Mouse (Mus musculus): Measurements from ENCODE around the gene Ctu2.

Ctu2 gene

DNA sequence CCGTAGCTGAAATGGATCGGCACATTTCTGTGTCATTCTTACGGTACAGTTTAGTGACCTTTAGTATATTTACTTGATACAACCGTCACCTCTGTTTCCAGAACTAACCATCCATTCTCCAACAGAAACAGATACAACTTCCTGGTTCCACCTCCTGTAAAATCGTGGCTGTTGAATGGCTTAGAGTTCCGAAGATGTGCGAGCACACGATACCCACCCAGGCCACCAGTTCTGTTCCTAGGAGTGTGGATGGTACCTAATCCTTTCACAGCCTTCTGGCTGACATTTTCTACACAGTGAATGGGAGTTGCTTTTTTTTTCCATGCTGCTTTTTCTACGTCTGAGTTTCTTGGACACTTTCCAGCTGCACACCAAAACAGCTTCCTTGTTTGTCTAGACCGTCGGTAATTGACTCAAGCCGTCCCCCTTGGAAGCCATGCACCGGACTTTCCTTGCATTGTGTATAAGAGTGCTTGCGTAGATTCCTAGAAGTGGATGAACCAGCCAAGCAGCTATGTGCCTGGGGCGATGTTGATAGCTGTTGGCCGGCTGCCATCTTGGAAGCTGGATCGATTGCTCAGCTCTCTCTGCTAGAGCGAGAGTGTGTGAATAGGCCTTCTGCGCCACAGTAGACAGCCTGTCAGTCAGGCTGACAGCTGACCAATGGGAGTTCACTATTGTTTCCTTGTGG, 31.7 kb upstream of the Ctu2 start:
- peak in 1 of 2 experiments; percentile 26 for DNase-seq (ENCODE audit: low read depth in 2 of 2, low spot score in 2 of 2)

DNA sequence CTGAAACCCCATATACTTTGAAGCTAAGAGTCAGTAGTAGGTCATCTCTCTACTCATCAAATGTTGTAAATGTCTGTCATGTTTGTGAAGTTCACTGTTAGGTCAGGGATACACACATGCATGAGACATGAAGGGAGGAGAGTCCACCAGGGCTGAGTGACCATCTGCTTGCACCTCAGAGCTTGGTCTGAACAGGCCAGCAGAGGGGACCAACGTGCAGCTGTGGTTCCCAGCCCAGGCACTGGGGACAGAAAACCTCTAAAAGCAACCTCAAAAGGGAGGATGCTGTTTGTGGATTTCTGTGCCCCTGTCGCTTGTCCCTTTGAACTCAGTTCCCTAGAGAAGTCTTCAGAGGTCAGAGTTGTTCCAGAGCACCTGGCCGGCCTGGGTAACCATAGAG, 30.7 kb upstream of the Ctu2 start:
- no peak for DNase-seq (ENCODE audit: low read depth in 2 of 2, low spot score in 2 of 2)

- no peak for DNase-seq (ENCODE audit: low read depth in 2 of 2, low spot score in 2 of 2)
Measured at GRCm38 (mm10) chr8:122451161-122451703, 24.7 kb upstream of the Ctu2 start.

- no peak for DNase-seq (ENCODE audit: low read depth in 2 of 2, low spot score in 2 of 2)
Measured at GRCm38 (mm10) chr8:122452154-122452553, 23.8 kb upstream of the Ctu2 start.

- DNase-seq (ENCODE audit: low read depth in 2 of 2, low spot score in 2 of 2), result no peak
Measured at GRCm38 (mm10) chr8:122454409-122454808, 21.5 kb upstream of the Ctu2 start.

- no peak for DNase-seq (ENCODE audit: low read depth in 2 of 2, low spot score in 2 of 2)
Measured at GRCm38 (mm10) chr8:122457171-122457570, 18.8 kb upstream of the Ctu2 start.

DNA sequence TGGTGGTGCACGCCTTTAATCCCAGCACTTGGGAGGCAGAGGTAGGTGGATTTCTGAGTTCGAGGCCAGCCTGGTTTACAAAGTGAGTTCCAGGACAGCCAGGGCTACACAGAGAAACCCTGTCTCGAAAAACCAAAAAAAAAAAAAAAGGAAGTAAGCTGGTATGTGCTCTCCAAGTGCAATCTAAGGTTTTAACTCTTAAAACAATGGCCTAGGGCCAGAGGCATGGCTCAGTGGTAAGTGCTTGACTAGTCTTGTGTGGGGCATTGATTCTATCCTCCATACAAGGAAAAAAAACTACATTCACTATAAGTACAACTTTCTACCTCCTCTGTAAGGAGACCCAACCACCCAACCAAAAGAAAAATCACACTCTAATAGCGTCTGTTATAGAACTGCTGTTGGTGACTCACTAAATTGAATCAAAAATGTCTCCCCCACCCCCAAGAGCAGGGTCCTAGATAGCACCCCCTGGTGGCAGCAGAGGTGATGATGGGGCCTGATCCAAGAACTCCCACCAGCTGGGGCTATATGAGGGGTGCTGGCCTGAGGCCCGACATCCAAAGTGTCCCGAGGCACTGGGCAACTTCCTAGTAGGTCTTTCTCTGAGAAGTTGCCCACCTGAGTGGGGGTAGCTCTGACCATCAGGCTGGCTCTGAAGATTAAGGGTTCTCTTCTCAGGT, 16.6 kb upstream of the Ctu2 start:
- DNase-seq (ENCODE audit: low read depth in 2 of 2, low spot score in 2 of 2), result peak; percentile 51 to 74

DNA sequence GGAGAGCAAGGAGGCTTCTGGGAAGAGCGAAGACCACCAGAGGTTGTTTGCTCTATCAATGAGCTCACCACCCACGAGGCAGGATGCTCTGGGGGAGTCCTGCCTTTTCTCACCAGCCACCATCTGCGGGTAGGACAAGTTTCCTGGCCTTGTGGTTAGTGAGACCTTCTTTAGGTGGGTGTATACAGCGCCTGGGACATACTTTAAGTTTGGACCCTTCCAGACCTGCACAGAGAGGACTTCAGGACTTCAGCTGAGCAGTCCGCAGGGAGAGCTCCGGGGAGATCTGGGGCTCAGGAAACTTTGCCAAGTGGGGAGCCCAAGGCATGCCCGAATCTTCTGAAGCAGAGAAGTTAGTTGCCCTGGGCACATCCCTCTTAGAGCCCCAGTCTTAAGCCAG, 16.0 kb upstream of the Ctu2 start:
- peak; percentile 42 to 46 for DNase-seq (ENCODE audit: low read depth in 2 of 2, low spot score in 2 of 2)

GRCm38 (mm10) chr8:122460524-122461472, 15.1 kb upstream of the Ctu2 start, which contains the start of gene Snai3:
Gene Snai3, minus strand, starts transcription at chr8:122460733.
- DNase-seq (ENCODE audit: low read depth in 2 of 2, low spot score in 2 of 2), result peak; percentile 37 to 50

DNA sequence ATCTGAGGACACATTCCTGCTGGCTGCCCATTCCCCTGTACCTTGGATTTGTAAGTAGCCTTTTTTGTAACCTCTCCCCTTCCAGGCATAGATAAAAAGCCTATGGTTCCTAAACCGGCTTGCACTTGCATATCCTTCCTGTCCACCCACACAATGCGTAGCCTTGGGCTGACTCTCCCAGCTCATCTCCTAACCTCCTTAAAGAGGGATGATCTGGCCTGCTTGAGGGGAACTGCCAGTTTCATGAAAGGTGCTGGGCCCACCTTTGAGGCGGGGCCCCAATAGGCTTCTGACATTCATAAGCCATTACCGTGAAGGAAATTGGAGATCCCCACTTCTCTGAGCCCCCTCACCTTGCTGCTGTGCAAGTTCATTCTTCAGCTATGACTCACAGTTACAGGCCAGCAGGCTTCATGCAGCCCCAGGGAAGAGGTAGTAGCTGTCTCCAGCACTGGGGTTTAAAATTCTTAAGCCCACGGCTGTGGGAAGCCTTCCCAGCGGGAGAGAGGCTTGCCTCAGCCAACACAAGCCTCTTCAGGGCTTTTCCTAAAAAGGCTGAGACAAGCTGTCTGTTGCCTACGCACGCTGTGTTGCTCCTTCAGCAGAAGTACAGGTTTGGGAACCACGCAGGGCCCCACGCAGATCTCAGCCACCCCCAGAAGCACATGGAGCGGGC, 14.3 kb upstream of the Ctu2 start:
- no peak for DNase-seq (ENCODE audit: low read depth in 2 of 2, low spot score in 2 of 2)

- no peak for DNase-seq (ENCODE audit: low read depth in 2 of 2, low spot score in 2 of 2)
Measured at GRCm38 (mm10) chr8:122462510-122462909, 13.4 kb upstream of the Ctu2 start.

- peak; percentile 66 to 68 for DNase-seq (ENCODE audit: low read depth in 2 of 2, low spot score in 2 of 2)
Measured at GRCm38 (mm10) chr8:122463651-122464640, 12.0 kb upstream of the Ctu2 start.

- no peak for DNase-seq (ENCODE audit: low read depth in 2 of 2, low spot score in 2 of 2)
Measured at GRCm38 (mm10) chr8:122464985-122465384, 11.0 kb upstream of the Ctu2 start.

GRCm38 (mm10) chr8:122467816-122468215, 8.1 kb upstream of the Ctu2 start:
- DNase-seq (ENCODE audit: low read depth in 2 of 2, low spot score in 2 of 2), result no peak

DNA sequence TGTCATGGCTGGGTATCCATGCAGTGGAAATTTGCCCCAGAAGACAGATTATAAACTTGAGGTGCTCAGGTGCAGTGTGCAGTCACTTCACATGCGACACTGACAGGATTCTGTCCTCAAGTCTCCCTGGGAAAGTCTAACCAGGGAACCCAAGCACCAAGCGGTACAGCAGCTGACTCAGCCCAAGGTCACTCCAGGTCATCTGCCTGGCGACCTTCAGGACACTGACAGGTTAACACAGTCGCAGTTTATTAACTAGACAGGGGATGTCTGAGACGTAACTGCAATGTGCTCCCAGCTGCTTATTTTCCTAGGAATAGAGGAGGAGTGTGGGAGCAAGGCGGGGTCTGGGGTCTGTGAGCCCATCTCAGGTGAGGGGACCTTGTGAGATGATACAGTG, 6.5 kb upstream of the Ctu2 start:
- no peak for DNase-seq (ENCODE audit: low read depth in 2 of 2, low spot score in 2 of 2)

- peak; percentile 20 to 41 for DNase-seq (ENCODE audit: low read depth in 2 of 2, low spot score in 2 of 2)
Measured at GRCm38 (mm10) chr8:122469965-122470364, 6.0 kb upstream of the Ctu2 start.

DNA sequence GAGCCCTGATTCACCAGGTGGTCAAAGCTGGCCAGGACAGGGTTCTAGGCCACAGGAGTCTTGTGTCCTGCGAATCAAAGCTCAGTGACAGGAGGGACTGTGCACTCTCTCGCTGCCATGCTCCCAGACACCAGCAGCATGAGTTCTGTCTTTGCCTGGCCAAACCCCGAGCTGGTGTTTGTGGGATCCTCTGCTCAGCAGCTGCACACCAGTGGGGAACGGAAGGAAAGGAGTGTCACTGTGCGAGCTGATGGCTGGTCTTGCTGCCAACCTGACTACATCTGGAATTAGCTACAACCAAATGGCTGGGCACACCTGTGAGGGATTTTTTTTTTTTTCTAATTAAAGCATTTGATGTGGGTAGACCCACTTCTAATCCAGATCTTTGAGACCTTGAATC, 5.3 kb upstream of the Ctu2 start:
- peak in 1 of 2 experiments; percentile 15 for DNase-seq (ENCODE audit: low read depth in 2 of 2, low spot score in 2 of 2)

DNA sequence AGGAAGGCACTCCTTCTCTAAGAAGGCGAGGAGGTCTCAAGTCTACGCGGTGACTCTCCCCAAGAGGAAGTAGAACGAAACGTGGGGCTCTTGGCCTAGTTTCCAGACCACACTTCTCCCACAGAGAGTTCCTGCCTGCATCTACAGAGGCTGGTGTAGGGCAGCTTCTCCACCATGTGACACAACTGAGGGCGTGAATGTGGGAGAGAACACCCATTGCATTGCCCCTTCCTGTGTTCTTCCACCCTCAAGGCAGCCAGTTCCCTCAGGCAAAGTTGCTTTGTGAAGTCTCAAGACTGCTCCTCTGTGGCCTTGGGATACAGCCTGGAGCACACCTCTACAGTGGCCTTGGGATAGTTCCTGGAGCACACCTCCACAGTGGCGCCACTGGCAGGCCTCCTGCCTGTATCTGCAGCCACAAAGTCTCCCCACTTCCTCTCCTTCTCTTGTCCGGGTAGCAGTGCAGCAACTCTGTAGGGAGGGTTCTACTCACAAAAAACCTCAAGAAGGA, 2.0 kb upstream of the Ctu2 start:
- DNase-seq (ENCODE audit: low read depth in 2 of 2, low spot score in 2 of 2), result peak; percentile 32 to 56

- peak in 1 of 2 experiments; percentile 24 for DNase-seq (ENCODE audit: low read depth in 2 of 2, low spot score in 2 of 2)
Measured at GRCm38 (mm10) chr8:122474951-122475560, 887 bp upstream of the Ctu2 start.

Data from CD8-positive naive resting alpha-beta T cell, adult 2 months (primary cell).